Mouse (Mus musculus): ENCODE data around the gene BC051142.

Gene BC051142

GRCm38 (mm10) chr17:34507591-34507990 lies 109.0 kb downstream of the BC051142 start:
- DNase-seq (ENCODE audit: low read depth, low spot score), result no peak

All from CD4-positive, CD25-positive, alpha-beta regulatory T cell, adult 2 months (primary cell).